ENCODE assay signal across 8 mouse cellular contexts in the genomic region with DNA sequence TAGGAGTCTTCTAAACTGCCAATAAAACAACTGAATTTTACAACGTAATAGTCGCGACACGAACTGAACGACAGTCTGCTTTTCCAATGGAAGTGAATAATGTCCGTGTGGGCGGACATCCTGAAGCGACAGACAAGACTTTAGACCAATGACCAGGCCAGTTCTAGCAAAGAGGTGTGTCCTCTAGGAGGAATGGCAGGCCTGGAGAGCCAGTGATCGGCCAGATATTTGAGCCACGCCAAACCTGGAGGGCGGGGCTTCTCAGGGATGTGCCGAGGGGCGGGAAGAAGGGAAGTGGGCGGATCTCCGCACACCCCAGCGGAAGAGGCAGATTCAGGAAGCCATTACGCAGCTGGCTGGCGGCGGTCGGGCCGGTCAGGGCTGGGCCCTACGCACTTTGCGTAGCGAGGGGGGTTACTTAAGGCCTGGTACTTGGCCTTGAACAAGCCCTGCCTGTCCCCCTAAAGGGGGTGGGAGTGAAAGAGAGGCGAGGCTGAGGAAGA. TPM values are rescaled to one million over a fixed set of nuclear protein-coding genes. Genes with fewer than 3 reads are reported as not detected.
DNase-seq lines count a peak whose midpoint lies in the region; ATAC-seq and TF ChIP-seq lines count a peak whose summit lies in the region.

No protein-coding gene starts in this region.

- DNase-seq in heart, postnatal 10 days: peak; percentile 99
- peak; percentile 97 for DNase-seq in large intestine, adult 2 months (ENCODE audit: low read depth, low spot score)
- DNase-seq in liver, postnatal 0 days: peak; percentile 98
- DNase-seq in testis, postnatal 10 days (ENCODE audit: low spot score): peak; percentile 98

- TF ChIP-seq POLR2A in ES-Bruce4 (IDR thresholded peaks at IDR 0.05; ENCODE audit: insufficient read depth, low read length): no peak

- peak overlapping the region; percentile 84 for H3K4me2 ChIP-seq in forebrain, embryonic 13.5 days
- H3K4me2 ChIP-seq in liver, postnatal 0 days (ENCODE audit: low read depth, low read length): peak overlapping the region; percentile 97
- H3K4me2 ChIP-seq in neural tube, embryonic 14.5 days (ENCODE audit: low read depth, low read length): peak overlapping the region; percentile 70

- intact Hi-C loops in heart, postnatal 10 days (cut with DNase I): loop anchor here (2.0 kb wide), 1 partner anchor 23 kb away; no protein-coding TSS in a partner anchor

- H3K9me3 ChIP-seq in ES-Bruce4 (replicated peaks; ENCODE audit: control insufficient read depth, insufficient read depth, low read length, poor library complexity, severe bottlenecking): no peaks in the 10 kb centered on the region
- H3K9me3 ChIP-seq in forebrain, embryonic 13.5 days (replicated peaks): no peaks in the 10 kb centered on the region
- no peaks in the 10 kb centered on the region for H3K9me3 ChIP-seq in liver, postnatal 0 days (ENCODE audit: low read length)
- H3K9me3 ChIP-seq in neural tube, embryonic 14.5 days (ENCODE audit: control insufficient read depth, low read length): no peaks in the 10 kb centered on the region

- WGBS in forebrain, embryonic 13.5 days: under 1% methylated on average over 25 of the region's 25 CpGs
- WGBS in large intestine, adult 2 months: under 1% methylated on average over 25 of the region's 25 CpGs
- under 1% methylated on average over 25 of the region's 25 CpGs for WGBS in liver, postnatal 0 days (ENCODE audit: insufficient replicate concordance)
- under 1% methylated on average over 25 of the region's 25 CpGs for WGBS in neural tube, embryonic 14.5 days

- H3K27me3 ChIP-seq in ES-Bruce4 (ENCODE audit: control insufficient read depth, insufficient read depth, low read length, poor library complexity, severe bottlenecking): 0 out of 2 replicates have a peak, but pooled peaks cover 2% of the 10 kb centered on the region
- H3K27me3 ChIP-seq in forebrain, embryonic 13.5 days: no peaks in the 10 kb centered on the region
- H3K27me3 ChIP-seq in liver, postnatal 0 days (ENCODE audit: insufficient read depth, low read length): no peaks in the 10 kb centered on the region
- H3K27me3 ChIP-seq in neural tube, embryonic 14.5 days (ENCODE audit: control insufficient read depth, insufficient read depth, low read length): no peaks in the 10 kb centered on the region

- ATAC-seq in cerebellum, adult (ENCODE audit: insufficient number of reproducible peaks, low FRiP score, low TSS enrichment): peak; percentile 98
- ATAC-seq in forebrain, embryonic 13.5 days: peak; percentile 96
- ATAC-seq in liver, postnatal 0 days: peak; percentile 94
- peak; percentile 97 for ATAC-seq in neural tube, embryonic 14.5 days (ENCODE audit: low read depth)

- TF ChIP-seq CTCF in ES-Bruce4 (IDR thresholded peaks at IDR 0.05; ENCODE audit: low read depth, low read length): no peak
- no peak for TF ChIP-seq CTCF in liver, postnatal 0 days (IDR thresholded peaks at IDR 0.05; ENCODE audit: low read depth)

- H3K36me3 ChIP-seq in ES-Bruce4 (ENCODE audit: control insufficient read depth, insufficient read depth, low read length, poor library complexity, severe bottlenecking): no peaks in the 10 kb centered on the region
- peaks cover 21% of the 10 kb centered on the region for H3K36me3 ChIP-seq in forebrain, embryonic 13.5 days (ENCODE audit: poor library complexity, severe bottlenecking)
- peaks cover 7% of the 10 kb centered on the region for H3K36me3 ChIP-seq in liver, postnatal 0 days (replicated peaks; ENCODE audit: insufficient read depth, low read length)
- H3K36me3 ChIP-seq in neural tube, embryonic 14.5 days (ENCODE audit: control insufficient read depth, insufficient read depth, low read length): 0 out of 2 replicates have a peak, but pooled peaks cover 3% of the 10 kb centered on the region

- no peak for TF ChIP-seq EP300 in ES-Bruce4 (IDR thresholded peaks at IDR 0.05; ENCODE audit: insufficient read depth, low read depth, low read length)
- peak; percentile 87 for TF ChIP-seq EP300 in liver, postnatal 0 days (IDR thresholded peaks at IDR 0.05; ENCODE audit: low read depth)

- H3K27ac ChIP-seq in ES-Bruce4 (ENCODE audit: insufficient read depth, low read length): peak overlapping the region; percentile 90
- H3K27ac ChIP-seq in forebrain, embryonic 13.5 days: peak overlapping the region; percentile 96
- peak overlapping the region; percentile 85 for H3K27ac ChIP-seq in liver, postnatal 0 days (ENCODE audit: low read depth)
- H3K27ac ChIP-seq in neural tube, embryonic 14.5 days (ENCODE audit: low read depth, low read length): peak overlapping the region; percentile 95

- peak overlapping the region; percentile 59 for H3K4me3 ChIP-seq in ES-Bruce4 (ENCODE audit: low read depth, low read length)
- peak overlapping the region; percentile 69 for H3K4me3 ChIP-seq in forebrain, embryonic 13.5 days
- peak overlapping the region; percentile 93 for H3K4me3 ChIP-seq in liver, postnatal 0 days (ENCODE audit: low read depth, low read length)
- peak overlapping the region; percentile 58 for H3K4me3 ChIP-seq in neural tube, embryonic 14.5 days (ENCODE audit: low read depth, low read length)

- H3K4me1 ChIP-seq in ES-Bruce4 (ENCODE audit: control insufficient read depth, insufficient read depth, low read length): no peaks in the 10 kb centered on the region
- H3K4me1 ChIP-seq in forebrain, embryonic 13.5 days: peaks cover 58% of the 10 kb centered on the region
- H3K4me1 ChIP-seq in liver, postnatal 0 days (ENCODE audit: insufficient read depth): peaks cover 45% of the 10 kb centered on the region
- H3K4me1 ChIP-seq in neural tube, embryonic 14.5 days (ENCODE audit: control insufficient read depth, insufficient read depth, low read length): peaks cover 19% of the 10 kb centered on the region; the same call in 1 of the 2 replicates

- peak overlapping the region; percentile 59 for H3K9ac ChIP-seq in ES-Bruce4 (ENCODE audit: low read depth, poor library complexity, severe bottlenecking)
- H3K9ac ChIP-seq in forebrain, embryonic 13.5 days: peak overlapping the region; percentile 58
- H3K9ac ChIP-seq in liver, postnatal 0 days (replicated peaks): peak overlapping the region; percentile 50
- no peak overlapping the region; the same call in 1 of the 2 replicates for H3K9ac ChIP-seq in neural tube, embryonic 14.5 days (replicated peaks; ENCODE audit: low read depth, low read length)

RNA-seq across cellular contexts. Expression of gene Slc25a25, which starts 0.7 kb away (rescaled TPM):
- 12.8 and 16.5 TPM in 2 replicates for polyA plus RNA-seq in ES-Bruce4 (2011; ENCODE audit: insufficient read depth, insufficient read length, low read depth, missing spikeins)
- polyA plus RNA-seq in forebrain, embryonic 13.5 days (2015; fragmentation: Nextera tagmentation; extraction: Ambion mirVana): 37.4 and 42.4 TPM in 2 replicates
- total RNA-seq in heart, postnatal 10 days (2021): 10 to 100 TPM; 10.1 to 13.5 TPM
- 22.8 and 25.4 TPM in 2 replicates for polyA plus RNA-seq in large intestine, adult 2 months (2012; rRNA removed)
- polyA plus RNA-seq in liver, postnatal 0 days (2015; fragmentation: Nextera tagmentation; extraction: Ambion mirVana): 32.4 and 36.9 TPM in 2 replicates
- polyA plus RNA-seq in neural tube, embryonic 14.5 days (2014; fragmentation: Nextera tagmentation; extraction: Ambion mirVana): 39.8 and 43.6 TPM in 2 replicates

RNA-seq across cellular contexts. Expression of gene Naif1, which starts 1.7 kb away (rescaled TPM):
- 3.0 and 3.6 TPM in 2 replicates for polyA plus RNA-seq in ES-Bruce4 (2011; ENCODE audit: insufficient read depth, insufficient read length, low read depth, missing spikeins)
- 5.4 and 5.6 TPM in 2 replicates for polyA plus RNA-seq in forebrain, embryonic 13.5 days (2015; fragmentation: Nextera tagmentation; extraction: Ambion mirVana)
- 1 to 10 TPM; 3.2 to 4.4 TPM for total RNA-seq in heart, postnatal 10 days (2021)
- 3.8 and 4.3 TPM in 2 replicates for polyA plus RNA-seq in large intestine, adult 2 months (2012; rRNA removed)
- 1.6 and 1.8 TPM in 2 replicates for polyA plus RNA-seq in liver, postnatal 0 days (2015; fragmentation: Nextera tagmentation; extraction: Ambion mirVana)
- 4.9 and 5.4 TPM in 2 replicates for polyA plus RNA-seq in neural tube, embryonic 14.5 days (2014; fragmentation: Nextera tagmentation; extraction: Ambion mirVana)

RNA-seq across cellular contexts. Expression of gene Ptges2, which starts 56.2 kb away (rescaled TPM):
- 18.1 and 22.2 TPM in 2 replicates for polyA plus RNA-seq in ES-Bruce4 (2011; ENCODE audit: insufficient read depth, insufficient read length, low read depth, missing spikeins)
- 28.5 and 30.1 TPM in 2 replicates for polyA plus RNA-seq in forebrain, embryonic 13.5 days (2015; fragmentation: Nextera tagmentation; extraction: Ambion mirVana)
- total RNA-seq in heart, postnatal 10 days (2021): 10 to 100 TPM; 63.4 to 70.0 TPM
- 50.3 and 63.9 TPM in 2 replicates for polyA plus RNA-seq in large intestine, adult 2 months (2012; rRNA removed)
- 13.8 and 15.7 TPM in 2 replicates for polyA plus RNA-seq in liver, postnatal 0 days (2015; fragmentation: Nextera tagmentation; extraction: Ambion mirVana)
- 58.1 and 65.9 TPM in 2 replicates for polyA plus RNA-seq in neural tube, embryonic 14.5 days (2014; fragmentation: Nextera tagmentation; extraction: Ambion mirVana)

Comparison
In these comparisons a context has a peak if more than half of its experiments do, and no peak if none do; other contexts are left out.
1. Peak in every context shown above with its lines: DNase-seq, ATAC-seq, H3K4me3 ChIP-seq and H3K27ac ChIP-seq.